Mouse (Mus musculus) kidney, postnatal 4 days (tissue): ENCODE data around the gene Ggt5.
A peak's percentile ranks its signal among the peaks of the same experiment; 100 is the strongest.

Source experiments
- DNase-seq, 2 experiments: peaks; one replicate each; pipeline ENCODE4 v3.0.0; 2021; ENCODE audit warnings: mixed read lengths in 2 of 2

Gene Ggt5

DNA sequence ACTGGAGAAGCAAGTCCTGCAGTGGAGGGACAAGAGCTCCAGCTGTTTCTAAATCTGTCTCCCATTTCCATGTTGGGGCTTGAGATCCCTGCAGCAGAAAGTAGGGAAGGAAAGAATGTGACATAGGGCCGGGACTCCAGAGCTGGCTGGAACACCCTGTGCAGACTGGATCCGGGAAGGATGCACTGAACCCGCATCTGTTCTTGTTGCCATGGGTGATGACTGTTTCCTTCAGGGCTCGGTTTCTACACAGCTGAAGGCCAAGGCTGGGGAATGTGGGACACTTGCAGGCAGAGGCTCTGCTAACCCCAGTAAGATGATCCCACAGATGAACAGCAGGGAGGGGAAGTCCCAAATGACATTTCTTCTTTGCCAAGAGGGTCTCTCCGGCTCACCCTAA lies 43.5 kb downstream of the Ggt5 start:
- DNase-seq: peak in 1 of 2 experiments; percentile 26

DNA sequence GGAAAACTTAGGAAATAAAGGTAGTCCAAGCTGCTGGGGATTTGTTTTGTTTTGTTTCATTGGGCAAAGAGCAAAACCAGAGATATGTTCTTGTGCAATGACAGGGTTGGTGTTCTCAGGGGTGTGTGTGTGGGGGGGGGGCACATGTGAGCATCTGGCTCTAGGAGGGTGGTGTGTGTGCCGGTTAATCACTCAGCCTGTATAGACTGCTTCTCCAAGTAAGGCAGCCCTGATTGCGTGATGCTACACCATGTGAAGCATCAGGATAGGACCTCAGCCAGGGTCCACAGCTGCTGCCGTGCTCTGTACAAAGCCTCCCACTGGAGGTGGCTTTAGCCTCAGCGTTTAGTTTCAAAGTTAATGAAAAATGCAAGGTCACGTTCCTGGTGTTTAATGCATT lies 43.9 kb downstream of the Ggt5 start:
- DNase-seq: no peak

DNA sequence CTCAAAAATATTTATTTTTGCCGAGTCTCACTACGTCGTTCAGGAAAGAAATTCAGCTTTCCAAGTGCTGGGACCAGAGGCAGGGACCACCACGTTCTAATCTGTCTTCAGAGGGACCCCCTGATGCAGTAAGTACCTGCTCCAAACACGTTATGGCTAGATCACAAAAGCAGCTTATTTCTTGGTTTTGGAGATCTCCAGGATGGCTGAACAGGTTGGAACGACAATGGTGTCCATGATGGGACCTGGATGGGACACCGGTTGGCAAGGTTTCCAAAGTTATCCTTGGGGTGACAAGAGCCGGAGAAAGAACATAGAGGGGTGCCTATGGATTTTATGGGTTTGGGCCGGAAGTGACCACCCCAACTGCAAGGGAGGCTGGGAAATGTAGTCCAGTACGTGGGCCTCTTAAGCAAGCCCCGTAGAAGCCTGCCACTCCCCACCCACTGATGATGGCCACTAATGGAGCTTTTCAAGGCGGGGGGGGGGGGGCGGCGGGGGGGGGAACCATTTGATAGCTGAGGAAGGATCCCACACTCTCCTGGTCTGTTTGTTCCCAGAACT lies 44.5 kb downstream of the Ggt5 start:
- peak in 1 of 2 experiments; percentile 1 for DNase-seq

DNA sequence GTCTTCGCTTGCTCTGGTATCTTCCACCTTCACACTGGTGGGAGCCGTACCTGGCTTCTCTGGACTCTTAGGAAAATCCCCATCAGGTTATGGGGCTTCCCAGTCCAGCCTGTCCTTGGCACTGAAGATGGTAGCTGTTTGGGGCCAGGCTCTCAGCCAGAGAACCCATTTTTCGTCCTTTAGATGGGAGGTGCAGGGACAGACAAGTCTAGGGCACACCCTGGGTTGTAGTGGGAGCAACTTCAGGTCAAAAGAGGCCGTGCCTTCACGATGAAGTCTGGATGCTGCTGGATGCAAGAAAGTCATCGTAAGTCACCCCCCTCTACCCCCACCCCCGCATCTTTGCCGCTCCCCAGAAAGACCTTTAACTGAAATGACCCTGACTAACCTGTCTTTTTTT lies 45.5 kb downstream of the Ggt5 start:
- DNase-seq: peak in 1 of 2 experiments; percentile 1

DNA sequence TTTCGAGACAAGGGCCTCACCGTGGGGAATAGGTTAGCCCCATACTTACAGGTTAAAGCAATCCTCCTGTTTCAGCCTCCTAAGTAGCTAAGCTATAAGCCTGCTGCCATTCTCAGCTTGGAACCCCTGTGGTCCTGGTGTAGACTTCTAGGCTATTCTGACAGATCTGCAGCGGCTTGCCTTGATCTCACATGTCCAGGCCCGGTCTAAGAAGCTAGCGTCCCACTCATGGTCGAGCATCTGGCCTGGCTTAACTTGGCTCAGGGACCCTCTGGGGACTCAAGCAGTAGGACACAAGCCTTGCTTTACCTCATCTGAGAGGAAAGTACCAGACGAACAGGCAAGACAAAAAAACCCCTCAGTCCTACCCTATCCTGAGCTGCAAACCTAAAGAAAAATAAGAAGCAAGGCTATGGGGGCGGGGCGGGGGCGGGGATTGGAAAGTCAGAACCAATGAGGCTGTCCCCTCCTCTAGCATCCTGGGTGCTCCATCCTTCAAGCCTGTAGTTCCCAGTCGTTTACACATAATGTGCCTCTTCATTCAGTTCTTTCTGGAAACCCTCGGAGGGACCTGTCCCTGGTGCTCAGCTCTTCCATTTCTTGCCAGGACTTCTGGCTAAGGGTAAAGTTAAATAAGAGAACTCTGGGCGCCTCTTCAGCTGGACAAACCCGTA lies 46.0 kb downstream of the Ggt5 start:
- no peak for DNase-seq

DNA sequence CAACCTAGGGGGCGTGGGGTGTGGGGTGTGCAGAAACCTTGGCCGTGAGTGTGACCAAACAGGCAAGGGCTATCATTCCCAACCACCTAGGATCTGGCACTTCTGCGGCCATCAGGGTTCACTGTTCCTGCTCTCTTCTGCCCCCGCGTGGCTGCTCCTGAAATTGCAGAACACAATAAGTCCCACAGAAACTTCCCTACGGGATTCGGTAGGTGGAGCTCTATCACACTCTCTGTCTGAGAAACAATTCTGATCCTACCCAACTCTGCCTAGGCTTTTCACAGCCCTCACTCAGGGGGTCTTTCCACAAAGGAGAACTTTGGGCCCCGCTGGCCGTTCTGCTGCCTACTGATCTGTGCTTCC lies 46.5 kb downstream of the Ggt5 start:
- peak; percentile 83 to 85 for DNase-seq

DNA sequence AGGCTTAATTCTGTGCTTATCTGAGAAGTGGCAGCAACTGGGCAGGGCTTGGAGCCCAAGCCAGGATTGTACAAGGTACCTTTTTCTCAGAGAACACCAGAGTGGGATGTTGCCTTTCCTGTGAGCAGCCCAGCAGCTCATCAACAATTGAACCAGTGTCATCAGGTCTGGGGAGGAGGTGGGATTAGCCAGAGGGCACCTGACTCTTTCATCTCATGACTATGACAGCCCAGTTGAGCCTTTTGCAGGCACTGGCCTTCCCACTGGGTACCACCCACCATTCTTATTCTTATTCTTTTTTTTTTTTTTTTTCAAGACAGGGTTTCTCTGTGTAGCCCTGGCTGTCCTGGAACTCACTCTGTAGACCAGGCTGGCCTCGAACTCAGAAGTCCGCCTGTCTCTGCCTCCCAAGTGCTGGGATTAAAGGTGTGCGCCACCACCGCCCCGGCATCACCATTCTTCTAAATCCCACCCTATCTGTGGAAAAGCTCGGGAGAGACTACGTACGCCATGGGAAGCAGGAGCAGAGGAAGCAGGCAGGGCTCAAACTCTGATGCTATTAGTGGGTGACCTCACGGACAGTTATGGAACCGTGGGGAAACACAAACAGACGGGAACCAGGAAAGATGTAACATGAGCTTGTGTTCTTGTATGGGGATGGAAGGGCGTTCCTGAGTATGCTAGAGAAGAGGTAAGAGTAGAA lies 47.1 kb downstream of the Ggt5 start:
- peak in 1 of 2 experiments; percentile 1 for DNase-seq

DNA sequence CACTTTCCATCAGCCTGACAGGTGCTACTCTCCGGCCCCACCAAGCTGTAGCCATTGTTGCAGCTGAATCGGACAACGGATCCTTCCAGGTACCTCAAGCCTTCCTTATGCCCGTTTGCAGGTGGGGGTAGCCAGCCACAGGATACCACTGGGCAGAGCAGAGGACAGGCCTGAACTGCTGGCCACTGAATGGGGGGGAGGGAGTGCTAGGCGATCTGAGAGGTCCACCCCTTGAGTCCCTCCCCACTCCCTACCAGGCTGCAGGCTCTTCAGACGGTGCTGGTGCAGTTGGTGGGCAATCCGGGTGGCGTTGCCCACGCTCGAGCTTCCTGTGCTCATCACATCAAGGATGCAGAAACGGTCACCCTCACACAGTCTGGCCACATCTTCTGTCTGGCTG lies 48.6 kb downstream of the Ggt5 start:
- DNase-seq: peak in 1 of 2 experiments; percentile 0

DNA sequence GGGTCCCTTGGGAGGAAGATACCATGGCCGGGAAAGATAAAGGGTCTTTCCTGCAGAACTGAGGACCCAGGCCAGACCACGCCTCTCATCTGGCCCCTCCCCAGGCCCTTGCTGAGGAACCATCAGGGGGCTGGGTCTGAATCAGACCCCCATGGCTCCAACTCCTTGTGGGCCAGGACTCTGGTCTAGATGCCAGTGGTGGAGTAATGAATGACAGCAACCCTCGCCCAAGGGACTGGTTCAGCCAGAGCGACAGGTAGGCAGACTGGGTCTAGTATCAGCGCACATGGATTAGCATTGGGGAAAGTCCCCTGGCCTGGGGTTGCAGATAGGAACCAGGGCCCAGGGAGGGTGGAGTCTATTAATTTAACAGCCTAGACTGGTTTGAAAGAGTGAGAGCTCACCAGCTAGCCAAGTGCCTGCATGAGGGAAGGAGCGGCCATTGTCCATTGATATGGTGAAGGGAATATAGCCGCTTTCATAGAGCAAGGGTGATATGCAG lies 52.6 kb downstream of the Ggt5 start:
- no peak for DNase-seq

DNA sequence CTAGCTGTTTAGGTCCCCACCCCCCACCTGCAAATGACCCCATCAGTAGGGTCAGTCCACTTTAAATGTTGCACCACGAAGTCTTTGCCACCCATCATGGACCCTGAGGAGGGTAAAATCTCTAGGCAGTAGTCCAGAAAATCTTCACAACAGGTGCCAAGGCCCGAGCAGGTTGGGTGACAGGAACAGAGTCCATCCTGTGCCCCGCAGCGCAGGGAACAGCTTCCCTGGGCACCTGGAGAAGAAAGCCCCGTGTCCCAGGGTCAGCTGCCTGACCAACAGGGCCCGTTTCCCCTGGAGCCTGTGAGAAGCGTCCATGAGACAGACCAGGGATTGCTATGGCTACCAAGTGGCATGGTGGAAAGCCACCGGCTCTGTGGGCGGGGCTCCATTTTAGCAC lies 53.3 kb downstream of the Ggt5 start:
- no peak for DNase-seq

DNA sequence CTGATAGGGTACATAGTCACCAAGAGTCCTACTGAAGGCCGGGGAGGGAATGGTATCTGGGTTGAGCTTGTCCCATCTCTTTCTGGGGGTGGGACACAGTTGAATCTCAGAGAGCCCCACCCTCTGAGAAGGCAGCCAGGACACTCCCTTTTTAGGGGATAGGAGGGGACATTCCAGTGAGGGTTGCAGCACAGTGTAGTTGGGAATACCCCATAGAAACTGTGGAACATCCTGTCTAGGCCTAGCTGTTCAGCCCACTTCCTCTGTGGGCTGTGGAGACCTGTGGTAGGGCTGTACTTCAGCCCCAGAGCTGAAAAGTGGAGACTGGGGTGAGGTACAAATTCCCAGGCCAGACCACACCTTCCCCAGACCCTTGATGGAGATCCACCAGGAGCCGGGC lies 53.8 kb downstream of the Ggt5 start:
- DNase-seq: no peak

DNA sequence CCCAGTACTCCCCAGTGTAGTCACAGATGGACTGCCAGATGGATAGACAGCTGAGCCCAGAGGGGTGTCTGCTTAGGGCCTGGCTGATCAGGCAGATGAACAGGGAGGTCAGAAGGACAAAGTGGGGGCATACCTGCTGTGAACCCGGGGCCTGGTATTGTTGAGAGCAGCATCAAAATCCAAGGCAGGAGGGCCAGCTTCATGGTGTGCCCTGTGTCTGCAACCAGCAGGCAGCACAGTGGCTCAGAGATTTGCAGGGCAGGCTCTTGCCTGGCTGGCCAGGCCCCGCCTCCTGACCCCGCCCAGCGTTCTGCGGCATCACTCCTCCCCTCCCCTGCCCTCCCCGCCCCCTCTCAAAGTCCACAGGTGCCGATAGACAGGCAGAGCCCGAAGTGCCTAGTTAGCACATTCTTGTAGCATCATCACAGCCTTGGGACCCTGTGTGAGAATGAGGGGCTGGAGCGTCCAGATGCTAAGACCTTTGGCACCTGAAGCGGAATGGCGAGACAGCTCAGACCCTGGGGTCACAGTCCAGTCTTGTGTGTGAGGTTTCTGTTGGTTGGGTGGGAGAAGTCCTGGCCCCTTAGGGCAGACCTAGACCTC lies 54.7 kb downstream of the Ggt5 start, which contains the start of gene Susd2:
TSS of gene Susd2 (minus strand) at position 268 of the 603 bp plus-strand sequence.
- DNase-seq: peak; percentile 84 to 90

DNA sequence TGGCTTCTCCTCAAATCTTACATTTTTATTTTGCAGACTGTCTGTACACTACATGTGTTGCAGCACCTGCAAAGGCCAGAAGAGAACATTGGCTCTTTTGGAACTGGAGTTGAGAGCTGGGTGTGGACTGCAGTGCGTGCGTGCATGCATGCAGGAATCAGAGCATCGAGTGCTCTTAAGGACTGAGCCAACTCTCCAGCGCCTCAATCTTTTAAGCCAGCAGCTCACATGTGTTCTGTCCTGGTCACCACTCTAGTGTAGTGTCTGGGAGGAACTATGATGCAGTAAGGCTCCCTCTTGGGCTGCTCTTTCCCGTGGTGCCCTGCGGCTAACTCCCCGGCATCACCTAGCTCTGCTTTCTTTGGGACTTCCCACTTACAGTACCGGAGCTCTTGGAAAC lies 56.5 kb downstream of the Ggt5 start:
- DNase-seq: no peak

DNA sequence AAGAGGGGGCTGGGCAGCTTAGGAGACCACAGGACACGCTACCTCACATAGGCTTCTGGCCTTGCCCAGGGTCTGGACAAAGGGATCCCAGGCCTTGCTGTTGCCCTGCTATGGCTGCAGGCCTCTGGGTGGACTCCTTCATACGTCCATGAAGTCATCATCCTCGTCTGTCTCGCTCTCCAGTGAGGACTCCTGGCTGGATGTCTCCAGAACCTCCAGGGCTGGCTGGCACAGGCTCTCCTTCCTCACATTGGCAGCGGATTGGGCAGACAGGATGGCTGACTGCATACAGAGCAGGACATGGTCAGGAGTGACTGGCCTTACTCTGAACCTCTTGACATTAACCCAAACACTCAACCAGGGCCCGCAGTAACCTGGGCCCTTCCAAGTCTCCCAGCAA lies 57.3 kb downstream of the Ggt5 start:
- DNase-seq: no peak

DNA sequence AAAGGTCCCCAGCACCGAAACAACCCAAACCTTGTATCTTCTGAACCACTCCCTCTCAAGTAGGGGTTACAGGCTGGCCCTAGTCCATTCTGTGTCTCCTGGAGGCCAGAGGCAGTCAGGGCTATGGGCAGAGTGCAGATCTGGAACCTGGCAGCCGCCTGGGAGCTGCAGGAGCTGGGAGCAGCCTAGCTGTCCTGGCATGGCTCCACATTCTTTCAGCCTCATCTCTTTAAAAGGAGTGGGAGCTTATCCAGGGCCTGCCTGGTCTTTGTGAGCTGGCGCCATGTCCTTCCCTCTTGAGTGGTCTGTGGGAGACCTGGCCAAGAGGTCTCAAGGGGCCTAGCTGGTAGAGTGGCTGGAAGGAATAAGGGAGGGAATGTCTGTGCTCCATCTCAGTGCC lies 58.2 kb downstream of the Ggt5 start:
- peak in 1 of 2 experiments; percentile 41 for DNase-seq

DNA sequence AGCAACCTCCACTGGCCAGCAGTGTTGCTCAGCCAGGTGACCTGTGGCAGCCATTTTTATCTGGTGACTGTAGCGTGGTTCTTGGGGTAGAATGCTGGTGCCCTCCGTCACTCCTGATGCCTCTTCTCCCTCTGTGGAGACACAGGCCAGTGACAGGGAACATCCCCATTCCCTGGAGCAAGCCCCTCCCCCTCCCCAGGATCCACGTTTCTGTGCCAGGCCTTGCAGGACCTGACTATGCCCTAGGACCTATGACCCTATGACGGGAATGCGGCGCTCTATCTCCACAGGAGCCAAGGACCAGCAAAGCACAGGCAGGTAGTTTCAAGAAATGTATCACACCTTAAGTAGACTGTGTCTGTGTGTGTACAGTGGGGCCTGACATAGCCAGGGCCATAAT lies 59.0 kb downstream of the Ggt5 start:
- no peak for DNase-seq

DNA sequence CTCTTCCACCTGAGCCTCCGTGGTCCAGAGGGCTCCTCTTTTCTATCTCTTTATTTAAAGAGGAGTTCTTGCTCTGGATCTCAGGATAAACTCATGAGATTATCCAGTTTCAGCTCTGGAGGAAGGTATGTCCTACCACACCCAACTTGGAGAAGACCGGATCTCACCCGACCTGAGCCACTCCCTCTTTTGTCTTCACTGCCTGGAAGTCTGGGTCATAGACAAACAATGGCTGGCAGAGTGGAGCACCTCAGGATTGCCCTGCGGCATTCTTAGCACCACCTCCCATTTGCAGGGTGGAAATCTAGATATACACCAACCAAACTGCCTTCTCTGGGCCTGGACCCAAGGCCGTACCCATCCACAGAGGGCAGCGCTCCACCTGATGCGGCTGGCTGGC lies 59.9 kb downstream of the Ggt5 start:
- DNase-seq: no peak

DNA sequence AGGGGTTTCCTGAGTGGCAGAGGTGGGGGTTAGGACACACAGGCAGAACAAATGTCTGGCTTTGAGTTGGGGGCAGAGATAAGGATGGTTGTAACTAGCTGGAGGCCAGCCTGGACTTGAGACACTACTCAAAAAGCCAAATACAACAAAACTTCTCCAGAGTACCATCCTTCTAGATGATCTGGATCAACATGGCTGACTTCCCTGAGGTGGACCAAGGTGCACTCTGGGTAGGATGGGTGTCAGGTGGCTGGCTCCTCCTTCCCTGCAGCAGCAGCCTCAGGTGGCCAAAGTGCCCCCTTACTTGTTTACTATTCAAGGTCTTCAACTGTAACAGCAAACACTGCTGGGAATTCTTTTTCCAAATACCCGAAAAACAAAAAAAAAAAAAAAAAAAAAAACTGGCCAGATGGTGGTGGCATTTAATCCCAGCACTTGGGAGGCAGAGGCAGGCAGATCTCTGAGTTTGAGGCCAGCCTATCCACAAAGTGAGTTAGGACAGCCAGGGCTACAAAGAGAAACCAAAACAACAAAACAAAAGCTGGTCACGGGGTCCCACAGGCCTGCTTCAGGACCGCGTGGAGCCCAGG lies 60.4 kb downstream of the Ggt5 start:
- no peak for DNase-seq

DNA sequence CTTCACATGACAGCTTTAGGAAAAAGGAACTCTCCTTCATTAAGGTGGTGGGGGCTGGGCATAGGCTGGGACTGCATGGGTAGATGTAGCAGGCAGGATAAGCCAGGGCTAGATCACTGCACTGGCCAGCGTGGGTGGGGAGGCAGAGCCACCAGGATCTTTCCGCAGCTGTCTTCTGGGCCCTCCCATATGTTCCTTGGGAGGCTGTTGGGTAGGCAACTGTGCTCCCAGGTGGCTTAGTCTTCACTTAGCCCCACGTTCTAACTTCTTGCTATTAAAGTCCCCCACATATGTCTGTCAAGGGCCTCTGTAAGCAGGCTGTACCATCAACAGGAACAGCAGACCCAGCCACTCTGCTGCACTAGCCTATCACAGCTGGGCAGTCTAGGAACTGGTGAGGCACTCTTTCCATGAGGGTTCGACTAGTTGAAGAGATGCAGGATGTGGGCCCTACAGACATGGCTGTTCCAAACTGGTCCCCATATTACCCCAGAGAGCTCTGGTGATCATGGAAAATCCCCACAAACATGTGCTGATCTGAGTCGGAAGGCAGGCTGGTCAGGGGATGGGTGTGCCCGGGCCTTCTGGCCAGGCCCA lies 61.3 kb downstream of the Ggt5 start:
- DNase-seq: no peak

DNA sequence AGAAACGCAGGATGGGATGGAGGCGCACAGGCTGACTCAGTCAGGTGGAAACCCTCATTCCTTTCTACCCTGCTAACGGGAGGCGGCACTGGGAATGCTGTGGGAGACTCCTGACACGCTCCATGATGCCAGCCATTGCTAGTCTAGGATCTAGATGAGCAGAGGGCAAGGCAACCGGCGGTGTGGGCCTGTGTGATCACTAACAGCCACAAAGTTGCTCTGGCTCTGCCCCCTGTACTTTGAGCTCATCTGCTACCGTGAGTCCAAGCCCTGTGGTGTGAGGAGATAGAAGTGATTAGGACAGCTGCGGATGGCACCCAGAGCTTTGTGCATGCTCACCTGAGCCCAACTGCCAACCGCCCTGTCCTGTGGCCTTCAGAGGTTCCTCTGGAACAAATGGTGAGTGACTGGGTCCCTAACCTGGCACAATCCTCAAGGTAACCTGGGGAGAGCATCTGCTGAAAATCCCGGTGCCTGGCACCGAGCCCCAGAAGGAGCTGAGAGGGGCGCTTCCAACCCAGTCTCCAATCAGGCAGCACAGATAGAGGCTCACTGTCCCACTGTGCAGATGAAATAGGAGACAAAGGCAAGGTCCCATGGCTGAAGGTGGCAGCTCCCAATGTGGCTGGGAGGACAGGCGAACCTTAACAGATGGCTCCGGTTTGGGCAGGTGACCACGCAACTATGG lies 62.4 kb downstream of the Ggt5 start:
- DNase-seq: peak in 1 of 2 experiments; percentile 39

DNA sequence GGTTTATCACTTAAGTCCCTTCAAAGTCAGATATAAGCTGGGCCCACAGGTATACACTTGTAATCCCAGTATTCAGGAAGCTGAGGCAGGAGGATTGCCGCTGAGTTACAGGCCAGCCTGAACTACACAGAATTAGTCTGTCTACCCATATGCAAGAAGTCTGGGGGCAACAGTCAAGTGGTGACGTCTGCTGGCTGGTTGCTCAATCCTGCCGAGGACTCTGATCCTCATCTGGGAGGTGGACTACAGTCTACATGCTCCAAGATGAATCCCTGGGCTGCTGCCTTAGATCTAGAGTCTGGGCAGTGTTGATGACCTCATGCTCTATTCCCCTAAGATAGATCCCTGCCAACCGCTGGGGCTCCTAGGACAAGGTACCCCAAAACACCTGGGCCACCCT lies 64.9 kb downstream of the Ggt5 start:
- DNase-seq: no peak

DNA sequence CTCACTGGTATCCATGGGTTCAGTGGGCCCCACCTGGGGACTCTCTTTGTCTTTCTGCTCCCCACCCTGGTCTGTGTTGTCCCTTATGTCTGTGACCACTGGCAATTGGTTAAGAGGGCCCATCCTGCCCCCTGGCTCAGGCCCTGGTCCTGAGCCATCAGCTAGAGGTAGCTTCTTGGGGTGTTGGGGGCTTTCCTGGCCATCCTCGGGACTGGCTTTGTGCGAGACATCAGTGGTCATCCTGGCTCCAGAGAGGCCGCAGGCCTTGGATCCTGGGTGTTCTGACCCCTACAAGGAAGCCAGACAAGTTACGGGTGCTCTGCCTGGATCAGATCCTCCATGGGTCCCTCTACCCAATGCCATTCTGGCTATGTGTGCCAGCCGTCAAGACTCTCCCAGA lies 68.0 kb downstream of the Ggt5 start:
- no peak for DNase-seq
